Mouse (Mus musculus) lung, postnatal 0 days (tissue): ENCODE results near the gene Reg4.

Experiments used
- CTCF ChIP-seq: IDR thresholded peaks from 2 replicates; pipeline ENCODE4 v1.5.1; 2016; ENCODE audit warnings: antibody characterized with exemption, mild to moderate bottlenecking
- EP300 ChIP-seq: IDR thresholded peaks from 2 replicates; pipeline ENCODE4 v1.6.1; 2016; ENCODE audit warnings: antibody characterized with exemption, mild to moderate bottlenecking, control low read depth

DNA sequence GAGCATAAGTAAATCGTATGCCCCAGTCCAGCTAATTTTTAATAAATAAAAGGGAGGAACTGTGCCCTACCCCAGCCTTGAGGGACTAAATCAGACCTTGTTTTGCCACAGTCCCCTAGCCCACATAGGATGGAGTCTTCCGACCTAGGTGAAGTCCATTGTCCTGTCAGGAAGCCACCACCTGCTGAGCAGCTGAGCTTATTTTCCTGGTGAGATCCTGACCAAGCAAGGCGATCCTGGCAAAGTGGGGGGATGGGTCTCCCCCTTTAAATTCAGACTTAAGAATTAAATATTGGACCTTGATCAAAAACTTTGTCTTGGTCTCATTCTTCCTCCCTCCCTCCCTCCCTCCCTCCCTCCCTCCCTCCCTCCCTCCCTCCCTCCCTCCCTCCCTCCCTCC lies 5.7 kb upstream of the Reg4 start:
- TF ChIP-seq CTCF = no peak
- no peak for TF ChIP-seq EP300
